Mouse (Mus musculus): ENCODE data around the gene Hibadh. TPM values are rescaled to one million over a fixed set of nuclear protein-coding genes. Genes with fewer than 3 reads are reported as not detected.

The Hibadh gene
- polyA plus RNA-seq, 1 experiment from 2014 or later, result 161 TPM

DNA sequence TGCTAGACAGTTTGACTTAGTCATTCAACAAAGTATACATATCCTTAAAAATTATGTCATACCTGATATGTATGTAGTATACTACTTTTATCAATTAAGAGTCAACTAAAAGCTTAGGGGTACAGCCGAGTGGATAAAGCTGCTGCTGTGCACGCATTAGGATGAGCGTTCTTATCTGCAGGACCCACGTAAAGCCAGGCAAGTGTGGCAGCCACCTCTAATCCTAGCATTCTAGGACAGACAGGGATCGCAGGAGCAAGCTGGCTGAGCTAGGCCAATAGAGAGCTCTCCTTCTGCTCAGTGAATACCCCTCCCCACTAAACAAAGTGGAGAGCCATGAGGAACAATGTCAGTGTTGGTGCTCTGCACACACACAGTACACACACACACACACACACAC is 75.0 kb downstream of the Hibadh start:
- 46% methylated on average over 5 of the region's 5 CpGs for WGBS
- Histone ChIP-seq H3K4me1 (replicated peaks) (no peaks in the 10 kb centered on the region), H3K36me3 (no peaks in the 10 kb centered on the region), H3K9ac (no peak overlapping the region), H3K27me3 (no peaks in the 10 kb centered on the region), H3K4me2 (no peak overlapping the region), H3K27ac (no peak overlapping the region), H3K9me3 (replicated peaks) (no peaks in the 10 kb centered on the region), H3K4me3 (no peak overlapping the region)
- ATAC-seq (replicated peaks; ENCODE audit: insufficient number of reproducible peaks, insufficient read depth, low FRiP score, low read depth), result no peak

DNA sequence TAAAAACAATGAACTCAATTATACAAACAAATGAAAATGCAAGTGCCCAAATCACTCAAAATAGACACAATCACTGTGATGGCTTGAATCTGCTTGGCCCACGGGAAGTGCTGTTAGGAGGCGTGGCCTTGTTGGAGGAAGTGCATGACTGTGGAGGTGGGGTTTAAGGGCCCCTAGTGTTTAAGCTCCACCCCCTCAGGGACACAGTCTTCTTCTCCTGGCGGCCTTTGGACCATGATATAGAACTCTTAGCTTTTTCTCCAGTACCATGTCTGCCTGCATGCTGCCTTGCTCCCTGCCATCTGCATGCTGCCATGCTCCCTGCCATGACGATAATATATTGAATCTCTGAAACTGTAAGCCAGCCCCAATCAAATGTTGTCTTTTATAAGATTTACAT is 77.2 kb downstream of the Hibadh start:
- H3K27ac ChIP-seq, result no peak overlapping the region
- H3K9ac ChIP-seq, result no peak overlapping the region
- no peaks in the 10 kb centered on the region for H3K27me3 ChIP-seq
- H3K4me2 ChIP-seq, result no peak overlapping the region
- no peaks in the 10 kb centered on the region for H3K36me3 ChIP-seq
- 83% methylated on average over 4 of the region's 4 CpGs for WGBS
- no peaks in the 10 kb centered on the region for H3K9me3 ChIP-seq (replicated peaks)
- no peak overlapping the region for H3K4me3 ChIP-seq
- ATAC-seq (replicated peaks; ENCODE audit: insufficient number of reproducible peaks, insufficient read depth, low FRiP score, low read depth), result no peak
- H3K4me1 ChIP-seq (replicated peaks), result no peaks in the 10 kb centered on the region

DNA sequence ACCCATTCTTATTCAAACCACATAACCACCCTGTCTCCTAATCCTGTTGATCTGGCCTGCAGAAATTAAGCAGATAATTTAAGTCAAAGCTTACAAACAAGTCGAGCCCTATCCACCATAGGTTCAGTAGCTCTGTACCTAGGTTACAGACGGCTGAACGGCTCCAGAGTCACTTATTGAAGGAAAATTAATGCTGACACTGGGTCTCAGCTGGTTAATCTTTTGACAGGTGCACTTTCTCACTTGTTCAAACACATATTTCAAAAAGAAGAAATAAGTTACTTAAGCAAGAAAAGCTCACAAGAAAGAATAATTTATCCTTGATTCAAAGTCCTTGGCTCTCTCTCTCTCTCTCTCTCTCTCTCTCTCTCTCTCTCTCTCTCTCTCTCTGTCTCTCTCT is 81.1 kb downstream of the Hibadh start:
- H3K9me3 ChIP-seq (replicated peaks), result no peaks in the 10 kb centered on the region
- WGBS, result 85% methylated on average over 3 of the region's 3 CpGs
- no peak for ATAC-seq (replicated peaks; ENCODE audit: insufficient number of reproducible peaks, insufficient read depth, low FRiP score, low read depth)

DNA sequence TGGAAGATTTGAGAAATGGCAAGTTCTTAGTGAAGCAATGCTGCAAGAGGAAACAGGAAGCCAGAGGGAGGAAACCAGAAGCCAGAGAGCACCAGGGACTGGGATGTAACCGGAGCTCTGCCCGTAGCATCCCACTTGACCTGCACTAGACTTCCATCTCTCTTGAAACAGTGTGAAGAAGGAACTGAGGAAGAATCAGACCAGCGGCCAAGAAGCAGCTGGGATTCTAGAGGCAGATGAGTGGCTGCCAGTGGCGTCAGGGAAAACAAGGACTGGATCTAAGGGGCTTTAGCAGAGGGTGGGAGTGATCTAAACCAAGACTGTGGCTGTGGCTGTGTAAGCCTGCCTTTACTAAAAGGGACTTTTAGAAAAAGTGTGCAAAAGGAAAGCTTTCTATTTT is 95.8 kb downstream of the Hibadh start:
- Histone ChIP-seq H3K4me3 (no peak overlapping the region), H3K36me3 (peaks cover 17% of the 10 kb centered on the region; the same call in 1 of the 2 replicates), H3K9me3 (replicated peaks) (no peaks in the 10 kb centered on the region), H3K27ac (no peak overlapping the region), H3K4me1 (replicated peaks) (peaks cover 6% of the 10 kb centered on the region), H3K9ac (no peak overlapping the region), H3K4me2 (no peak overlapping the region), H3K27me3 (no peaks in the 10 kb centered on the region)
- no peak for ATAC-seq (replicated peaks; ENCODE audit: insufficient number of reproducible peaks, insufficient read depth, low FRiP score, low read depth)
- WGBS, result 40% methylated on average over 4 of the region's 4 CpGs

More for the DNA sequence above, 81.1 kb downstream of the Hibadh start:
- no peak overlapping the region for H3K4me3 ChIP-seq
- no peak overlapping the region for H3K4me2 ChIP-seq
- H3K9ac ChIP-seq, result no peak overlapping the region
- H3K4me1 ChIP-seq (replicated peaks), result no peaks in the 10 kb centered on the region
- H3K27me3 ChIP-seq, result no peaks in the 10 kb centered on the region
- H3K27ac ChIP-seq, result no peak overlapping the region
- 0 out of 2 replicates have a peak, but pooled peaks cover 3% of the 10 kb centered on the region for H3K36me3 ChIP-seq

DNA sequence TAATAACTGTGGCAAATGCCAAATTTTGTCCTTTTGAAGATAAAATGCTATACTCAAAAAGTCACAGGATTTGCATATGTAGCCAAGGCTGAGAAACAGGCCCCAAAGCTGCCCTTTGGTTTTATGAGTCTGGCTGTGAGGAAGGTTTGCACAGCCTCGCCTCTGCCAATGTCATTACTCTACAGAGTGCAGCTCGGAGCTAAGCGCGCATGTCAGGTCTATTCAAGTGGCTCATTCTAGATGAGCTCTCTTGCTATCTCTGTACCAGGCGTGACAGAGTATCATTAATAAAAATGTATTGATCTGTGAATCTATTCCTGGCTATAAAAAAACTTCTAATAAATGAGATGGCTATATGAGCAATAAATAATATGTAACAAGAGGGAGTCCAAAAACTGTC is 97.7 kb downstream of the Hibadh start:
- Histone ChIP-seq H3K4me3 (no peak overlapping the region), H3K4me2 (no peak overlapping the region), H3K27me3 (no peaks in the 10 kb centered on the region), H3K27ac (no peak overlapping the region), H3K9ac (no peak overlapping the region), H3K4me1 (replicated peaks) (peaks cover 6% of the 10 kb centered on the region), H3K9me3 (replicated peaks) (no peaks in the 10 kb centered on the region), H3K36me3 (peaks cover 20% of the 10 kb centered on the region; the same call in 1 of the 2 replicates)
- WGBS, result 87% methylated on average over 5 of the region's 5 CpGs
- ATAC-seq (replicated peaks; ENCODE audit: insufficient number of reproducible peaks, insufficient read depth, low FRiP score, low read depth), result no peak

DNA sequence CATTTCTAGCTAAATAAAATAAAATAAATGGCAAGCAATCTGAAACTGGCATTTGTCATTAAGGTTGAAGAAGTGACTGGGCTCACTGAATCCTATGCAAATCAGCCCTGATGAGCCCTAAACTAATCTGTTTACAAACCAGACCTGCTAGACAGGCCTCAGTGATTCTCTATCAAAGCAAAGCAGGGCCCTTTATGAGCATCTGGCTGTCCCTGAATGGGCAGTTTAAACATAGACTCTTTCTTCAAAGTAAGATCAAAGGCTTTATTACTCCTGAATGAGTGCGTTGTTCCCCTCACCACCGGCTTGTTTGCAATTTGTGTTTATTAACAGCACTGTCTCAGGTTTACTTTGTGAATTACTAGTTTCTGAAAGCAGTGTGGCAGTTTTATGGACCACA is 100.3 kb downstream of the Hibadh start:
- peaks cover 17% of the 10 kb centered on the region; the same call in 1 of the 2 replicates for H3K36me3 ChIP-seq
- H3K27ac ChIP-seq, result no peak overlapping the region
- peaks cover 6% of the 10 kb centered on the region for H3K4me1 ChIP-seq (replicated peaks)
- WGBS, result 71% methylated on average over 2 of the region's 2 CpGs
- no peak for ATAC-seq (replicated peaks; ENCODE audit: insufficient number of reproducible peaks, insufficient read depth, low FRiP score, low read depth)
- H3K9ac ChIP-seq, result no peak overlapping the region
- H3K4me2 ChIP-seq, result no peak overlapping the region
- 0 out of 2 replicates have a peak, but pooled peaks cover 3% of the 10 kb centered on the region for H3K9me3 ChIP-seq (replicated peaks)
- no peaks in the 10 kb centered on the region for H3K27me3 ChIP-seq
- H3K4me3 ChIP-seq, result no peak overlapping the region

DNA sequence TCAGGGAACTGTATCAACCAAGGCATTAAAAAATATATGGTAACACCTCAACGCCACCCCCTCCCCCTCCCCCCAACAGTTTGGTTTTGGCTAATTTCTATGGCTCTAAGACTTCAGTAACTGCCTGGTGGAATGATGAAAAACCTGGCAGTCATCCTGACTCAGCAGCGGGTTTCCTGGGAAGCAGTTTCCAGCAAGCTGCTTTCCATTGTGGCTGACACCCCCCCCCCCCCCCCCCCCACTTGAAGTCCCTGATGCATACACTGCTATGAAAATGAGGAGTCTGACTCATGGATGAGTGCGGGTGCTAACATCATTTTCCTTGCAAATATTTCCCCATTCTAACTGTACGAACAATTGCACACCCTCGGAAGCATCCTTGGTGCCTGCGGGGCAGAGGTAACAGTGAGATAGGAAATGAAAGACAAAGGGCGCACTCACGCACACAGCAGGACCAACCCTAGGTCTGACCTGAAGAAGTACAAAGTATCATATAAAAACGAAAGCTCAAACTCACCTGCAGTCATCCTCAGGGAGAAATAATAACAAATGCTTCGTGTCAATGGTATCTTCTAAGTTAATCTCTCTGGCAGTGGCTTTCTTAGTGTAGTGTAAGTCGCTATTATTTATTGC is 105.0 kb downstream of the Hibadh start:
- no peak for ATAC-seq (replicated peaks; ENCODE audit: insufficient number of reproducible peaks, insufficient read depth, low FRiP score, low read depth)
- no peak overlapping the region for H3K9ac ChIP-seq
- H3K27ac ChIP-seq, result no peak overlapping the region
- peaks cover 14% of the 10 kb centered on the region; the same call in 1 of the 2 replicates for H3K36me3 ChIP-seq
- H3K4me2 ChIP-seq, result no peak overlapping the region
- 0 out of 2 replicates have a peak, but pooled peaks cover 3% of the 10 kb centered on the region for H3K9me3 ChIP-seq (replicated peaks)
- WGBS, result 78% methylated on average over 11 of the region's 11 CpGs
- peaks cover 6% of the 10 kb centered on the region; the same call in 1 of the 2 replicates for H3K4me1 ChIP-seq (replicated peaks)
- 0 out of 2 replicates have a peak, but pooled peaks cover 5% of the 10 kb centered on the region for H3K27me3 ChIP-seq
- H3K4me3 ChIP-seq, result no peak overlapping the region

DNA sequence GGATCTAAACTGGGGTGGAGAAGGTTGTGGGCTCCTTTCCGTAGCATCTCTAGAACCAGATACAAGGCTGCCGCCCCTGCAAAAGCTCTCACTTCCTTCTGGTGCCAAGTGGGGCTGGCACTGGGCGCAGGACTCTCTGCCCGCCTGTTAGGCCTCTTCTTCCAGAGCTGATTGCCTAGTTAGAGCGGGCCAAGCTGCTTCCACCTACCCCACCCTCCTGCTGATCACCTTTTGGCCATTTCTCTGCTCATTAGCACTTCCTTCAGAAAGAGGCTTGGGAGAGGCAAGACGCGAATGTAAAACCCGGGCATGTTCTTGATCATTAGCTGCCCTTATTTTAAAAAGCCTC is 108.1 kb downstream of the Hibadh start:
- no peak overlapping the region for H3K9ac ChIP-seq
- H3K27ac ChIP-seq, result no peak overlapping the region
- 0 out of 2 replicates have a peak, but pooled peaks cover 2% of the 10 kb centered on the region for H3K9me3 ChIP-seq (replicated peaks)
- ATAC-seq (replicated peaks; ENCODE audit: insufficient number of reproducible peaks, insufficient read depth, low FRiP score, low read depth), result no peak
- 66% methylated on average over 8 of the region's 8 CpGs for WGBS
- peaks cover 7% of the 10 kb centered on the region; the same call in 1 of the 2 replicates for H3K36me3 ChIP-seq
- H3K4me2 ChIP-seq, result no peak overlapping the region
- H3K4me1 ChIP-seq (replicated peaks), result peaks cover 6% of the 10 kb centered on the region; the same call in 1 of the 2 replicates
- 0 out of 2 replicates have a peak, but pooled peaks cover 5% of the 10 kb centered on the region for H3K27me3 ChIP-seq
- no peak overlapping the region for H3K4me3 ChIP-seq

DNA sequence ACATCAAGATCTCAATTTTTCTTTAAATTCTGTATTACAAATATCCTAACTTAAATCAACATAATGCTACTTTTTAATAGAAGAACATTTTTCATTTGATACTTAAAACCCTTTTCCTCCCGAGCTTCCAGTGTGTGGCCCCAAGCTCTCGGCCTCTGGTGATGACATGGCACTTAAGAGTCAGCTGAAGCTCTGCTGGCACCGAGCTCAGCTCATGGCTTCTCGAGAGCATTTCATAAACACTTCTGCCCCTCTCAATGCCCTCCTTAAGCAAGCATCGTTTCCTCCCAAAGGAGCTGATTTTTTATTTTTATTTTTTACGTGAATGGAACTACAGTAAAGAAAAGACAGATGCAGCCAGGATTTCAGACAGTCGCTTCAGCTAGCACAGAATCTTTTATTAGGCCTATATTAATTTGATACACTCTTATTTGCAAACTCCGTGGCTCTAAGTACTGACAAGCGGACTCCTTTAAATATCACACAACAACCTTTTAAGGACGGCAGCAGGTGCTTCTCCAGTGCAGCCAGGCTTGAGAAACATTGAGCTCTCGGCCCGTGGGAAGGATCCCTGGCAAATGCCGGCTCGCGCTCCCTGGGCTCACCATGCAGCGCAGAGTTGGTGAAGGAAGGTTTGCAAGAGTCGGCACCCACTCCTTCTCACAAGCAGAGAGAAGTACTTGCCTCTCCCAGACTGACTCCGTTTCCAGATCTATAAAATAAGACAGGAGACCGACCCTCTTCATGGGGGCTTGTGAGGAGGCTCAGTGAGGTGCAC is 108.6 kb downstream of the Hibadh start:
- H3K4me2 ChIP-seq, result no peak overlapping the region
- no peak for ATAC-seq (replicated peaks; ENCODE audit: insufficient number of reproducible peaks, insufficient read depth, low FRiP score, low read depth)
- WGBS, result 60% methylated on average over 19 of the region's 19 CpGs

DNA sequence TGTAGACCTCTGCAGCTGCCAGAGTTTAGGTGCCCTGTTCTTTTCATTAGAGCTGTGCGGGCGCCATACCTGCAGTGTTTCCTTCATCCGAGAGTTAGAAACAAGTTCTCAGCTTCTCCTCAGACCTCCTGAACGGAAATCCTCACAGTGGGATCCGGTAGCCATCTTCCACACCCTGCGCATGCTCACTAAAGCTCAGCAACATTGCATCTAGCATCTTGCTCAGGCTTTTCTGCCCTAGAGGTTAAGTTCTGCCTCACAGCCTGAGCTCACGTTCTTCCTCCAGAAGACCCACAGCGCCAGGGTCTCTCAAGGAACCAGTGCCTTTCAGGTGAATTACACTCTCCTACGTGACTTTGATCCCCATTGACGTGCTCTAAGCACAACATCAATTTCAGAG is 109.3 kb downstream of the Hibadh start:
- Histone ChIP-seq H3K27me3 (0 out of 2 replicates have a peak, but pooled peaks cover 5% of the 10 kb centered on the region), H3K4me1 (replicated peaks) (peaks cover 6% of the 10 kb centered on the region; the same call in 1 of the 2 replicates), H3K9ac (no peak overlapping the region), H3K4me3 (no peak overlapping the region), H3K9me3 (replicated peaks) (no peaks in the 10 kb centered on the region), H3K27ac (no peak overlapping the region), H3K4me2 (no peak overlapping the region), H3K36me3 (no peaks in the 10 kb centered on the region)
- WGBS, result 74% methylated on average over 10 of the region's 10 CpGs
- no peak for ATAC-seq (replicated peaks; ENCODE audit: insufficient number of reproducible peaks, insufficient read depth, low FRiP score, low read depth)

More for the DNA sequence above, 108.6 kb downstream of the Hibadh start:
- Histone ChIP-seq H3K36me3 (peaks cover 2% of the 10 kb centered on the region; the same call in 1 of the 2 replicates), H3K4me1 (replicated peaks) (peaks cover 6% of the 10 kb centered on the region; the same call in 1 of the 2 replicates), H3K9ac (no peak overlapping the region), H3K27ac (no peak overlapping the region), H3K27me3 (0 out of 2 replicates have a peak, but pooled peaks cover 5% of the 10 kb centered on the region), H3K9me3 (replicated peaks) (no peaks in the 10 kb centered on the region), H3K4me3 (no peak overlapping the region)

DNA sequence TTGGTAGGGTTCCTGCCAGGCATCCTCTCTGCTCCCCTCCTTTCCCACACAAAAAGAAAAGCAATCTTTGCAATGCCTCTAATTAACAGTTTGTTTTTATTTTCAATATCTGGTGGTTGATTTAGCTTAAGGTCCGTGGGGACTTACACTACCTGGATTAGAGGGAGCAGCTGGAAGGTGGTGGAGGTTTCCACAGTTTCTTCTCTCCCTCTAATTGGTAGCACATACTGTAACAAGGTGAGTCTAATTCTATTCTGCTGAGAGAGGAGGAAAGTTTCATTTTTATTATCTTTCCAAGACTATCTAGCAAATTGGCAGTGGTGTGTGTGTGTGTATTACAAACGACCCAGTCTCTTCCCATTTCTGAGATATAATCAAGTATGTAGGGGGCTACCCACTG is 116.0 kb downstream of the Hibadh start:
- H3K4me1 ChIP-seq (replicated peaks), result no peaks in the 10 kb centered on the region
- no peak overlapping the region for H3K4me3 ChIP-seq
- H3K27ac ChIP-seq, result no peak overlapping the region
- WGBS, result 37% methylated on average over 2 of the region's 2 CpGs
- no peak for ATAC-seq (replicated peaks; ENCODE audit: insufficient number of reproducible peaks, insufficient read depth, low FRiP score, low read depth)
- no peak overlapping the region for H3K9ac ChIP-seq
- peaks cover 8% of the 10 kb centered on the region; the same call in 1 of the 2 replicates for H3K27me3 ChIP-seq
- no peak overlapping the region for H3K4me2 ChIP-seq
- no peaks in the 10 kb centered on the region for H3K36me3 ChIP-seq
- no peaks in the 10 kb centered on the region for H3K9me3 ChIP-seq (replicated peaks)
